Mouse (Mus musculus) retina, adult 2 months (tissue): ENCODE data around the gene Samd13.

Experiments
- DNase-seq: peaks from one replicate; pipeline ENCODE4 v3.0.0-alpha.2; 2012; ENCODE audit warnings: low read depth, low spot score

Gene Samd13

GRCm38 (mm10) chr3:146671121-146671520, 14.3 kb downstream of the Samd13 start:
- no peak for DNase-seq

- no peak for DNase-seq
Measured at GRCm38 (mm10) chr3:146661907-146662306, 23.5 kb downstream of the Samd13 start.

- no peak for DNase-seq
Measured at GRCm38 (mm10) chr3:146661001-146661400, 24.4 kb downstream of the Samd13 start.

- DNase-seq: no peak
Measured at GRCm38 (mm10) chr3:146659321-146659720, 26.1 kb downstream of the Samd13 start.

- DNase-seq: no peak
Measured at GRCm38 (mm10) chr3:146658061-146658639, 27.2 kb downstream of the Samd13 start.

GRCm38 (mm10) chr3:146657433-146657832, 28.0 kb downstream of the Samd13 start:
- no peak for DNase-seq

GRCm38 (mm10) chr3:146655111-146655577, 30.2 kb downstream of the Samd13 start:
- no peak for DNase-seq

- no peak for DNase-seq
Measured at GRCm38 (mm10) chr3:146653692-146654091, 31.7 kb downstream of the Samd13 start.

- DNase-seq: no peak
Measured at GRCm38 (mm10) chr3:146652431-146652830, 33.0 kb downstream of the Samd13 start.

- no peak for DNase-seq
Measured at GRCm38 (mm10) chr3:146651217-146651616, 34.2 kb downstream of the Samd13 start, which contains the start of gene 4930503B20Rik. 4930503B20Rik (minus strand) TSS chr3:146651317.

- no peak for DNase-seq
Measured at GRCm38 (mm10) chr3:146650716-146651115, 34.7 kb downstream of the Samd13 start.

GRCm38 (mm10) chr3:146649311-146649894, 36.0 kb downstream of the Samd13 start:
- no peak for DNase-seq

GRCm38 (mm10) chr3:146641818-146642427, 43.5 kb downstream of the Samd13 start:
- no peak for DNase-seq

GRCm38 (mm10) chr3:146632506-146632905, 52.9 kb downstream of the Samd13 start:
- DNase-seq: no peak

GRCm38 (mm10) chr3:146628227-146628982, 57.0 kb downstream of the Samd13 start:
- no peak for DNase-seq

- DNase-seq: no peak
Measured at GRCm38 (mm10) chr3:146625766-146626165, 59.6 kb downstream of the Samd13 start.

- DNase-seq: no peak
Measured at GRCm38 (mm10) chr3:146621966-146622365, 63.4 kb downstream of the Samd13 start.

- no peak for DNase-seq
Measured at GRCm38 (mm10) chr3:146620555-146621249, 64.7 kb downstream of the Samd13 start.

GRCm38 (mm10) chr3:146620101-146620500, 65.3 kb downstream of the Samd13 start:
- DNase-seq: no peak

- DNase-seq: no peak
Measured at GRCm38 (mm10) chr3:146618357-146618756, 67.0 kb downstream of the Samd13 start.

GRCm38 (mm10) chr3:146617946-146618345, 67.4 kb downstream of the Samd13 start:
- DNase-seq: no peak
